Comparison of ENCODE assay signal across 10 mouse cellular contexts in the genomic region with DNA sequence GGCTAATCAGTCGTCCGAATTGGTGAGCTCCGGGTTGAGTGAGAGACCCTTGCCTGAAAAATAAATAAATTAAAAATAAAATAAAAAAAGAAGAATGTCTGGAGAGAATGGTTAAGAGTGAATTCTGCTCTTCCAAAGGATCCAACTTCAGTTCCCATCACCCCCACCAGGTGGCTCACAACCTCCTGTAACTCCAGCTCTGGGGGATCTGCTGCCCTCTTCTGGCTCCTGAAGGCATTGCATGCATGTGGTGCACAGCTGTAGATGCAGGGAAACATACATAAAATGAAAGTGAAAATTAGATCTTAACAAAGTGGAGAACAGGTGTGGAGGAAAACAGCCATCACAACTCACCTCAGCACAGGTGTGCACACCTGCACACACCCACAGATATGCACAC. TPM values are rescaled to one million over a fixed set of nuclear protein-coding genes. Genes with fewer than 3 reads are reported as not detected.
DNase-seq lines count a peak whose midpoint lies in the region; ATAC-seq and TF ChIP-seq lines count a peak whose summit lies in the region.
"Had no signal": no experiment of that assay in that cellular context is flagged by ENCODE, and none has a peak within 500 bp of the region (broad histone marks: within the 10 kb centered on the region; RNA-seq: fewer than 3 reads in every experiment).

No protein-coding gene starts in this region.

- no peak for TF ChIP-seq EP300 in stomach, postnatal 0 days (optimal IDR thresholded peaks at IDR 0.05)

- H3K4me2 ChIP-seq in kidney, postnatal 0 days (ENCODE audit: low read length) = no peak overlapping the region
- H3K4me2 ChIP-seq in stomach, postnatal 0 days (replicated peaks; ENCODE audit: low read depth) = no peak overlapping the region
- H3K4me2 ChIP-seq: embryonic facial prominence, embryonic 15.5 days had no signal

- H3K4me1 ChIP-seq in kidney, postnatal 0 days (replicated peaks; ENCODE audit: insufficient read depth, low read length) = no peaks in the 10 kb centered on the region
- H3K4me1 ChIP-seq in stomach, postnatal 0 days (replicated peaks; ENCODE audit: control insufficient read depth, insufficient read depth) = no peaks in the 10 kb centered on the region
- H3K4me1 ChIP-seq: embryonic facial prominence, embryonic 15.5 days had no signal

- WGBS in kidney, postnatal 0 days = 25% methylated on average over 3 of the region's 3 CpGs
- WGBS in stomach, postnatal 0 days = 30% methylated on average over 3 of the region's 3 CpGs

- DNase-seq in gastrocnemius, adult 18-20 months (ENCODE audit: low spot score) = peak; percentile 24
- no peak for DNase-seq in gastrocnemius, postnatal 25 days
- DNase-seq in 3134 (ENCODE audit: extremely low read depth, insufficient read length, low spot score) = peak; percentile 42
- peak; percentile 90 for DNase-seq in R1 (ENCODE audit: low read depth, low spot score)
- peak; percentile 66 for DNase-seq in kidney, postnatal 0 days (ENCODE audit: low spot score)
- DNase-seq in lung, postnatal 36 days = peak; percentile 71
- DNase-seq in stomach, postnatal 0 days (ENCODE audit: low spot score) = peak; percentile 80

- no peak overlapping the region for H3K27ac ChIP-seq in kidney, postnatal 0 days
- H3K27ac ChIP-seq in stomach, postnatal 0 days (replicated peaks) = no peak overlapping the region
- H3K27ac ChIP-seq: embryonic facial prominence, embryonic 15.5 days; macrophage had no signal

- H3K9me3 ChIP-seq in kidney, postnatal 0 days (replicated peaks; ENCODE audit: low read length) = no peaks in the 10 kb centered on the region
- H3K9me3 ChIP-seq in stomach, postnatal 0 days (ENCODE audit: control insufficient read depth, low read length) = no peaks in the 10 kb centered on the region

- 0 out of 2 replicates have a peak, but pooled peaks cover 4% of the 10 kb centered on the region for H3K27me3 ChIP-seq in kidney, postnatal 0 days (ENCODE audit: insufficient read depth, low read length)
- no peaks in the 10 kb centered on the region for H3K27me3 ChIP-seq in stomach, postnatal 0 days (ENCODE audit: control insufficient read depth, insufficient read depth, low read length)

- H3K36me3 ChIP-seq in kidney, postnatal 0 days (ENCODE audit: insufficient read depth, low read length) = no peaks in the 10 kb centered on the region
- H3K36me3 ChIP-seq in stomach, postnatal 0 days (ENCODE audit: control insufficient read depth, insufficient read depth, low read length) = no peaks in the 10 kb centered on the region
- H3K36me3 ChIP-seq: embryonic facial prominence, embryonic 15.5 days had no signal

- ATAC-seq in common myeloid progenitor, adult 5-6 weeks (replicated peaks; ENCODE audit: low read depth, poor library complexity, severe bottlenecking) = peak; percentile 77
- no peak for ATAC-seq in kidney, postnatal 0 days (replicated peaks; ENCODE audit: low FRiP score, low read depth)
- no peak for ATAC-seq in stomach, postnatal 0 days (ENCODE audit: low FRiP score, low TSS enrichment)

- TF ChIP-seq CTCF in kidney, postnatal 0 days (IDR thresholded peaks at IDR 0.05; ENCODE audit: low read depth) = peak; percentile 98
- TF ChIP-seq CTCF in stomach, postnatal 0 days (IDR thresholded peaks at IDR 0.05; ENCODE audit: low read depth) = peak; percentile 94

- no peak overlapping the region for H3K4me3 ChIP-seq in kidney, postnatal 0 days (replicated peaks; ENCODE audit: low read depth, low read length)
- no peak overlapping the region for H3K4me3 ChIP-seq in stomach, postnatal 0 days (ENCODE audit: low read depth, low read length)
- H3K4me3 ChIP-seq: embryonic facial prominence, embryonic 15.5 days had no signal

- no peak overlapping the region for H3K9ac ChIP-seq in kidney, postnatal 0 days (ENCODE audit: low read depth, low read length)
- no peak overlapping the region for H3K9ac ChIP-seq in stomach, postnatal 0 days (ENCODE audit: low read length)
- H3K9ac ChIP-seq: embryonic facial prominence, embryonic 15.5 days had no signal

RNA-seq across cellular contexts. Expression of a gene that starts 22.0 kb away (rescaled TPM):
- under 1 TPM in 1 of 2 experiments, not detected in 1; 0.07 TPM for total RNA-seq in gastrocnemius, adult 18-20 months (2021)
- not detected for total RNA-seq in gastrocnemius, postnatal 25 days (2021)
- not detected in 2 replicates for total RNA-seq in common myeloid progenitor, adult 5-6 weeks (2017)
- 0.37 and 0.41 TPM in 2 replicates for polyA plus RNA-seq in kidney, postnatal 0 days (2015; fragmentation: Nextera tagmentation; extraction: Ambion mirVana)
- 1.7 and 2.1 TPM in 2 replicates for polyA plus RNA-seq in stomach, postnatal 0 days (2015; fragmentation: Nextera tagmentation; extraction: Ambion mirVana)
